Mouse (Mus musculus): ENCODE results near the gene Slit3. TPM values are rescaled to one million over a fixed set of nuclear protein-coding genes. Genes with fewer than 3 reads are reported as not detected.
A peak's percentile ranks its signal among the peaks of the same experiment; 100 is the strongest.

Slit3 gene
- total and polyA plus RNA-seq, 2 experiments from 2014 or later = 6.7 to 23.7 TPM

GRCm38 (mm10) chr11:35537128-35538088 lies 416.4 kb downstream of the Slit3 start:
- ATAC-seq (ENCODE audit: insufficient read depth, low read depth) (no peak), DNase-seq (ENCODE audit: low spot score) (no peak)
- no peak for TF ChIP-seq EP300 (IDR thresholded peaks at IDR 0.05; ENCODE audit: low read depth)
- TF ChIP-seq CTCF (IDR thresholded peaks at IDR 0.05; ENCODE audit: low read depth) = no peak
- 55% methylated on average over 18 of the region's 18 CpGs for WGBS
- H3K4me2 ChIP-seq (ENCODE audit: low read depth, low read length) = no peak overlapping the region
- no peaks in the 10 kb centered on the region for H3K27me3 ChIP-seq (ENCODE audit: control insufficient read depth, insufficient read depth, low read length)
- no peaks in the 10 kb centered on the region for H3K36me3 ChIP-seq (replicated peaks; ENCODE audit: control insufficient read depth, insufficient read depth, low read length)
- no peak overlapping the region for H3K9ac ChIP-seq (replicated peaks; ENCODE audit: low read depth, low read length)
- no peak overlapping the region for H3K4me3 ChIP-seq (ENCODE audit: low read depth, low read length)
- no peaks in the 10 kb centered on the region for H3K4me1 ChIP-seq (ENCODE audit: control insufficient read depth, insufficient read depth)
- H3K27ac ChIP-seq (ENCODE audit: low read depth) = no peak overlapping the region
- no peaks in the 10 kb centered on the region for H3K9me3 ChIP-seq (replicated peaks; ENCODE audit: control insufficient read depth, low read length)

GRCm38 (mm10) chr11:35542731-35543130 lies 421.7 kb downstream of the Slit3 start:
- no peak for TF ChIP-seq EP300 (IDR thresholded peaks at IDR 0.05; ENCODE audit: low read depth)
- no peak for TF ChIP-seq CTCF (IDR thresholded peaks at IDR 0.05; ENCODE audit: low read depth)
- Histone ChIP-seq H3K27ac (ENCODE audit: low read depth) (no peak overlapping the region), H3K9me3 (replicated peaks; ENCODE audit: control insufficient read depth, low read length) (no peaks in the 10 kb centered on the region)

GRCm38 (mm10) chr11:35544112-35545064 lies 423.4 kb downstream of the Slit3 start:
- 0 out of 2 replicates have a peak, but pooled peaks have one; percentile 20 for ATAC-seq (ENCODE audit: insufficient read depth, low read depth)
- Histone ChIP-seq H3K9me3 (replicated peaks; ENCODE audit: control insufficient read depth, low read length) (no peaks in the 10 kb centered on the region), H3K9ac (replicated peaks; ENCODE audit: low read depth, low read length) (no peak overlapping the region), H3K36me3 (replicated peaks; ENCODE audit: control insufficient read depth, insufficient read depth, low read length) (no peaks in the 10 kb centered on the region), H3K27ac (ENCODE audit: low read depth) (no peak overlapping the region), H3K27me3 (ENCODE audit: control insufficient read depth, insufficient read depth, low read length) (no peaks in the 10 kb centered on the region), H3K4me1 (ENCODE audit: control insufficient read depth, insufficient read depth) (no peaks in the 10 kb centered on the region), H3K4me2 (ENCODE audit: low read depth, low read length) (peak overlapping the region; percentile 39), H3K4me3 (ENCODE audit: low read depth, low read length) (no peak overlapping the region)
- no peak for DNase-seq (ENCODE audit: low spot score)
- TF ChIP-seq EP300 (IDR thresholded peaks at IDR 0.05; ENCODE audit: low read depth) (no peak), CTCF (IDR thresholded peaks at IDR 0.05; ENCODE audit: low read depth) (no peak)
- WGBS = 49% methylated on average over 31 of the region's 31 CpGs

More at GRCm38 (mm10) chr11:35542731-35543130, 421.7 kb downstream of the Slit3 start:
- Histone ChIP-seq H3K4me2 (ENCODE audit: low read depth, low read length) (no peak overlapping the region), H3K27me3 (ENCODE audit: control insufficient read depth, insufficient read depth, low read length) (no peaks in the 10 kb centered on the region), H3K4me1 (ENCODE audit: control insufficient read depth, insufficient read depth) (no peaks in the 10 kb centered on the region), H3K9ac (replicated peaks; ENCODE audit: low read depth, low read length) (no peak overlapping the region), H3K36me3 (replicated peaks; ENCODE audit: control insufficient read depth, insufficient read depth, low read length) (no peaks in the 10 kb centered on the region), H3K4me3 (ENCODE audit: low read depth, low read length) (no peak overlapping the region)
- ATAC-seq (ENCODE audit: insufficient read depth, low read depth) (no peak), DNase-seq (ENCODE audit: low spot score) (no peak)
- WGBS = 83% methylated on average over 10 of the region's 10 CpGs

DNA sequence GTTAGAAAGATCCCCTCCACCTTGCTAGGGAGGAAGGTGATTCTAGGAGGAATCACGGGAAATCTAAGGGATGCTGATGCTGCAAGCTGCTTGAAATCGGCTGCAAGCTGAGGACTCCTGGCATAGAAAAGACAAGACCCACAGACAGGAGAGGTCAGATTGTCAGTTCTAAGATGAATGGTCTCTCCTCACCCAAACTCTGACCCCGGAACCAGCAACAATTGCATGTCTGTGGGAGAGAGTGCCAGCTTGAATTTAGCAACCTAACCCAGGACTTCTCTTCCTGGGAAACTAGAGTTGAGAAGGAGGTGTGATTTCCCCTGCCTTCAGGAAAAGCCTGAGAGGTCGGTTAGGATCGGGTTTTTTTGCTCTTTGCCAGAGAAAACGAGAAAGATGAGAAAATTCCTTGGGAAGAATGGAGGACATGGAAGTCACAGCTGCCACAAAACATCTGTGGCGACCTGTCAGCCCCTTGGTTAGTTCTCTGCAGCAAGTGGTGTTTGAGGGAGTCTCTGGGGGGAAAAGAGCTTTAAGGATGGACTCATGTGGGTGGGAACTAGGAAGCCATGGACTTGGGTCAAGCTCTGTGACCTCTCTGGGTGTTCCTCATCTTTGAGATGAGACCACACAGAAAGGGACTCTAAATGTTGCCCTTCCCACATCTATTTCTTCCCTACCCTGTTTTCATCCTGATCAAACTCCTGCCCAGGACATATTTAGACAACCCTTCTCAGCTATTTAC lies 425.2 kb downstream of the Slit3 start:
- H3K27me3 ChIP-seq (ENCODE audit: control insufficient read depth, insufficient read depth, low read length) = no peaks in the 10 kb centered on the region
- no peaks in the 10 kb centered on the region for H3K4me1 ChIP-seq (ENCODE audit: control insufficient read depth, insufficient read depth)
- WGBS = 55% methylated on average over 7 of the region's 7 CpGs

GRCm38 (mm10) chr11:35550036-35550435 lies 429.0 kb downstream of the Slit3 start:
- DNase-seq (ENCODE audit: low spot score) (no peak), ATAC-seq (ENCODE audit: insufficient read depth, low read depth) (no peak)
- TF ChIP-seq EP300 (IDR thresholded peaks at IDR 0.05; ENCODE audit: low read depth) (no peak), CTCF (IDR thresholded peaks at IDR 0.05; ENCODE audit: low read depth) (no peak)
- H3K9ac ChIP-seq (replicated peaks; ENCODE audit: low read depth, low read length) = no peak overlapping the region
- no peak overlapping the region for H3K4me2 ChIP-seq (ENCODE audit: low read depth, low read length)
- no peaks in the 10 kb centered on the region for H3K27me3 ChIP-seq (ENCODE audit: control insufficient read depth, insufficient read depth, low read length)
- no peaks in the 10 kb centered on the region for H3K4me1 ChIP-seq (ENCODE audit: control insufficient read depth, insufficient read depth)
- no peak overlapping the region for H3K4me3 ChIP-seq (ENCODE audit: low read depth, low read length)
- WGBS = 79% methylated on average over 9 of the region's 9 CpGs
- no peak overlapping the region for H3K27ac ChIP-seq (ENCODE audit: low read depth)
- no peaks in the 10 kb centered on the region for H3K9me3 ChIP-seq (replicated peaks; ENCODE audit: control insufficient read depth, low read length)
- no peaks in the 10 kb centered on the region for H3K36me3 ChIP-seq (replicated peaks; ENCODE audit: control insufficient read depth, insufficient read depth, low read length)

More for the DNA sequence above, 425.2 kb downstream of the Slit3 start:
- Histone ChIP-seq H3K4me3 (ENCODE audit: low read depth, low read length) (no peak overlapping the region), H3K9ac (replicated peaks; ENCODE audit: low read depth, low read length) (no peak overlapping the region), H3K27ac (ENCODE audit: low read depth) (no peak overlapping the region), H3K4me2 (ENCODE audit: low read depth, low read length) (no peak overlapping the region), H3K36me3 (replicated peaks; ENCODE audit: control insufficient read depth, insufficient read depth, low read length) (no peaks in the 10 kb centered on the region), H3K9me3 (replicated peaks; ENCODE audit: control insufficient read depth, low read length) (no peaks in the 10 kb centered on the region)
- TF ChIP-seq EP300 (IDR thresholded peaks at IDR 0.05; ENCODE audit: low read depth) = no peak
- no peak for TF ChIP-seq CTCF (IDR thresholded peaks at IDR 0.05; ENCODE audit: low read depth)
- DNase-seq (ENCODE audit: low spot score) = no peak
- ATAC-seq (ENCODE audit: insufficient read depth, low read depth) = no peak
